Mouse (Mus musculus): Measurements from ENCODE around the gene Hoxb7.

DNA sequence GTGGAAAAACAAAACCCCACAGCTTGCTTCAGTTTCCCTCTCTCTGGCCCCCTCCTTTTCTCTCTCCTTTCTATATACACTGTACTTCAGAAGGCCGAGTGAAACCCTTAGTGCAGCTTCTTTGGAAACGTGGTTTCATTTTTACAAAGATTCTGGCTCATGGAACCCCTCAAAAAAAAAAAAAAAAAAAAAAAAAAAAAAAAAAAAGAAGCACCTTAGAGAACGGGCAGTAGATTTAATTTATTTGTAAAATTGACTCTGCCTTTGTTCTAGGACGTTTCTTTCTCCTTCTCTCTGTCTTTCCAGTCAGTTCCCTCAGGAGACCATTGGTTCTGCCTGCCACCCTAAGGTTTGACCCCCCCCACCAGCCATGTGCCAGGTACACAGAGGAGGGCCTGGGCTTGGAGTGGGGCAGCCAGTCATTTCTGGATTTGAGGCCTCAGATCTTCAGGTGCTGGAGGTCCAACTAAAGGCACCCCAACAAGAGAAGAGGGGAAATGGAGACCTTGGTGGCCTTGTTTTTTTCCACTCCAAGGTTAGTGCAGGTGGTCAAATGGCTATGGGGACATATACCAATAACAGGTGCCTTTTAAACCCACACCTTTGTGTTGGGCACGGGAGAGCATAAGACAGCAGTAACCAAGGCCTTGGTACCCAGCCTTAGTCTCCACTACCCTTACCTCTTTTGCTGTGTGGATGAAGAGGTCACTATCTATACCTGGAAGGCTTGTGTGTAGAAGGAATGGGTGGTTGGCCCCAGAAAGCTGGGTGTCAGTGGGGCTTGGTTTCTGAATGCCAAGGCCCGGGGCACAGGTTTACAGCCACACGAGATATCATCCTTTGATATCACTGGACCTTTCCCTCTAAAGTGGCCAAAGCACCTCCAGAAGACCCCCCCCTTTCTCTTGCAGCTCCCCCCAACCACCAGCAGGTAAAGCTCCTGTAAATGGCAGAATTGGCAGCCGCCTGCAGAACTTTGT is 5.7 kb upstream of the Hoxb7 start:
- no peak for TF ChIP-seq CTCF (IDR thresholded peaks at IDR 0.05; ENCODE audit: extremely low read depth, insufficient read length, insufficient replicate concordance, low read depth, low read length)
- no peak for TF ChIP-seq POLR2A (IDR thresholded peaks at IDR 0.05; ENCODE audit: low read depth, low read length)
